Mouse (Mus musculus) C2C12 (cell line): Measurements from ENCODE around the gene Gtf2ird1. TPM values are rescaled to one million over a fixed set of nuclear protein-coding genes. Genes with fewer than 3 reads are reported as not detected.
"Not testable (repeated sequence)": the region's sequence is repeated elsewhere in the genome, so short reads cannot be mapped to it uniquely, and the experiment has no call there.

Source experiments
- H3K27me3 ChIP-seq: one replicate; pipeline ENCODE4 v1.6.1; 2011; ENCODE audit not compliant: control insufficient read depth, insufficient read depth, insufficient read length
- H3K36me3 ChIP-seq: one replicate; pipeline ENCODE4 v1.6.1; 2011; ENCODE audit not compliant: control insufficient read depth, insufficient read depth
- H3K4me3 ChIP-seq: one replicate; pipeline ENCODE4 v1.5.1; 2011; ENCODE audit warnings: mild to moderate bottlenecking, control low read depth; ENCODE audit not compliant: poor library complexity, insufficient read depth, severe bottlenecking
- H3K79me2 ChIP-seq: one replicate; pipeline ENCODE4 v1.6.1; 2011; ENCODE audit not compliant: control insufficient read depth, insufficient read depth
- H3K79me3 ChIP-seq: one replicate; pipeline ENCODE4 v1.6.1; 2011; ENCODE audit warnings: low read depth, control low read depth
- H3ac ChIP-seq: one replicate; pipeline ENCODE3; 2011; ENCODE audit warnings: low read depth; ENCODE audit not compliant: control insufficient read depth, insufficient read length
- CEBPB ChIP-seq: IDR thresholded peaks from one replicate; pipeline ENCODE4 v1.6.1; 2011; ENCODE audit warnings: low read depth, mild to moderate bottlenecking, control low read depth, moderate library complexity
- CTCF ChIP-seq: IDR thresholded peaks from one replicate; pipeline ENCODE4 v1.5.1; 2011; ENCODE audit not compliant: control insufficient read depth, insufficient read depth, insufficient read length
- FOSL1 ChIP-seq: IDR thresholded peaks from one replicate; pipeline ENCODE4 v1.8.0; 2011; ENCODE audit warnings: mild to moderate bottlenecking, low read length; ENCODE audit not compliant: poor library complexity, insufficient read depth, severe bottlenecking
- MAX ChIP-seq: IDR thresholded peaks from one replicate; pipeline ENCODE4 v1.6.1; 2011; ENCODE audit warnings: mild to moderate bottlenecking, control low read depth
- MYOD1 ChIP-seq: IDR thresholded peaks from one replicate; pipeline ENCODE4 v1.6.1; 2011; ENCODE audit warnings: low read depth; ENCODE audit not compliant: control insufficient read depth, insufficient read length
- MYOG ChIP-seq: IDR thresholded peaks from one replicate; pipeline ENCODE4 v1.6.1; 2011; ENCODE audit not compliant: control insufficient read depth, insufficient read length; ENCODE audit errors: extremely low read depth
- USF1 ChIP-seq: IDR thresholded peaks from one replicate; pipeline ENCODE4 v1.6.1; 2011; ENCODE audit warnings: low read depth, mild to moderate bottlenecking, control low read depth, moderate library complexity
- polyA plus RNA-seq: library from polyadenylated mRNA; unstranded; fragments of >200 nt; fragmentation: generic; extraction: Trizol; gene quantifications from one replicate; pipeline ENCODE4 v1.2.1, GENCODE M21; 2012; ENCODE audit warnings: missing spikeins

The Gtf2ird1 gene
- polyA plus RNA-seq, 1 experiment: 48.6 TPM

DNA sequence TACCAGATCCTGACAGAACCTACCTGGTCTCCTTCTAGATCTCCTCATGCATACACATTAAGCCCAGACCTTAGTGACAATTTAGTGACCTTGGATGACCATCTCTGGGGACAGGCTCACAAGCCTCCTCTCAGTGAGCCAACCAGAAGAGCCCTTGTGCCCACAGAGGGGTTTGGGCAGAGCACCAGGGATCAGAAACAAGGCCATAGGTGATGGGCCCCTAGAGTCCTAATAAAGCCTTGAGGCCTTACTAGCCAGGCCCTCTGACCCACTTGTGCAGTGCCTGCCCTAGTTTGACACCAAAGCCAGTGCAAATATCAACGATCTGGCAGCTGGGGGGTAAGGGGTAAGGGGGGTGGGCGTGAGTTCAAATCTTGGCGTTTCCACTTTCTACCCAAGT lies 1.9 kb upstream of the Gtf2ird1 start:
- TF ChIP-seq MAX (no peak), FOSL1 (no peak)
- Histone ChIP-seq H3K79me3 (peaks cover 26% of the 10 kb centered on the region), H3ac (no peak overlapping the region), H3K79me2 (peaks cover 32% of the 10 kb centered on the region), H3K27me3 (no peaks in the 10 kb centered on the region), H3K36me3 (no peaks in the 10 kb centered on the region), H3K4me3 (no peak overlapping the region)

DNA sequence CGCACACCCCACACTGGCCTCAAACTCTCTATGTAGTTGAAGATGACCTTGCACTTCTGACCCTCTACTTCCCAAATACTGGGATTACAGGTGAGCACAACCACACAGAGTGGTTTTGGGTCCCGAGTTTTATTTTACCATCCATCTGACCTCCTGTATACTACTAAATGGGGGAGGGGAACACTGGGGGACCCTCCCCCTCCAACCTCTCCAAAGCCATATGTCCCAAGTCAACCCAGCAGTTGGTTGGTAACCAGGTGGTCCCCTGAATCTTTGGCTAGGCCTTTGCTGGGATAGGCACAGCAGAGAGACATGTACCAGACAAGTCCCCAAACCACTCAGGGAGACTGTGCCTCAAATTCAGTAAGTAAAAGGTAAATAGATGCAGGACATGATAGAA lies 855 bp upstream of the Gtf2ird1 start:
- H3K4me3 ChIP-seq: no peak overlapping the region
- H3K36me3 ChIP-seq: no peaks in the 10 kb centered on the region
- H3K79me3 ChIP-seq: peaks cover 35% of the 10 kb centered on the region
- H3K27me3 ChIP-seq: no peaks in the 10 kb centered on the region
- peaks cover 42% of the 10 kb centered on the region for H3K79me2 ChIP-seq
- TF ChIP-seq MYOD1: no peak
- no peak for TF ChIP-seq FOSL1
- TF ChIP-seq CEBPB: no peak
- no peak for TF ChIP-seq MYOG
- TF ChIP-seq MAX: no peak
- TF ChIP-seq CTCF: no peak
- TF ChIP-seq USF1: no peak
- no peak overlapping the region for H3ac ChIP-seq

DNA sequence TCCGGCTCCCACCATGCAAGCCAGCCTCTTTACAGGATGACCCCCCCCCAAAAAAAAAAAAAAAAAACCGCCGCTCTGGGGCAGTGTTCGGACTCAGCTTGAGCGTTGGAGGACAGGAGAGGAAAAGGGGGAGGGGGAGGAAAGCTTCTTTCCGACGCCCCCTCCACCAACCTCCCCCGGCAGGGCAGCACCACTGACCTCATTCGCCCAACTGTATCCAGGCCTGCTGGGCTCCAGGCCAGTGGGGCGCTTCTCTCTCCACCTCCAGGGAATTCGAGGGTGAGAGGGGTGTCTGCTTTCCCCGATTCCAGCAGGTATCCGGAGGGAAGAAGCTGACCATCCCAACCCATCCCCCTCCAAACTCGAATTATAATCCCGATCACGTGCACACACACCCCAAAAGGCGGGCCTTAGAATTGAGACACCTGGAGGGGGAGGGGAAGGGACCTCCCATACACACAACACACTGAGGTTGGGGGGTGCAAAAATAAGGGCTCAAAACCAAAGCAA lies 547 bp downstream of the Gtf2ird1 start:
- Histone ChIP-seq H3K4me3 (peak overlapping the region; percentile 69), H3K79me2 (peaks cover 56% of the 10 kb centered on the region), H3K79me3 (peaks cover 49% of the 10 kb centered on the region), H3K27me3 (no peaks in the 10 kb centered on the region), H3ac (peak overlapping the region; percentile 75), H3K36me3 (no peaks in the 10 kb centered on the region)
- TF ChIP-seq CTCF: no peak
- peak; percentile 23 for TF ChIP-seq MAX
- no peak for TF ChIP-seq FOSL1
- no peak for TF ChIP-seq MYOD1
- no peak for TF ChIP-seq MYOG
- peak; percentile 85 for TF ChIP-seq USF1
- no peak for TF ChIP-seq CEBPB

DNA sequence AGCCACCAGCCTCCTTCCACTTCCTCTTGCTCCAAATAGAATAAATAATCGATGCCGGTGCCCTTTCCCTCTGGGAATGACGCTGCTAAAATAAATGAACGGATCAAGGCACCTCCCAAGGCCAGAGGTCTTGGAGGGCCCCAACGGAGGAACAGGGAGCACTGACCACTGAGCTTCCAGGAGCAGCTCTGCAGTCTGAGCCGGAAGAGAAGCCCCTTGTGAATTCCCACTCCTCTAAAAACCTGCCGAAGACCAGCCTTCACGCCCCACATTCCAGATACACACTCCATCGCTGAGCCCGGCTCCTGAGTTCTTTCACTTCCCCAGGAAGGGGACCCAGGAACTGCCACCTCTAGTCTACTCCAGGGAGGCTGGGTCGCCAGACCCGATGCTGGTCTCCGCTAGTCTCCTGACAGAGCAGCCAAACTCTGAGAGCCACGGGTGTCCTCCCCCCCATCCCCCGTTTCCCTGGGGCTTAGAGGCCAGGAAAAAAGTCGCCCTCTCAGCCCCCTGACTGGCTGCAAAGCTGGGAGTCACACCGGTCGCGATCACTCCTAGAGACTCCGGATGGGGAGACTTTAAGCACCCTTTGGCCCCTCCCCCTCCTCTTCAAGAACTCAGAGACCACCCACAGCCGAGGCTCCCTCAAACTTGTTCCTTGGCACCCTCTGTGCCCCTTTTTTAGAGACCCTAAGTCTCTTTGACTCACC lies 1.2 kb downstream of the Gtf2ird1 start:
- TF ChIP-seq MYOG (no peak), FOSL1 (no peak), MAX (no peak), USF1 (no peak), CTCF (no peak), MYOD1 (no peak), CEBPB (no peak)
- H3ac ChIP-seq: peak overlapping the region; percentile 75
- H3K79me3 ChIP-seq: peaks cover 55% of the 10 kb centered on the region
- peaks cover 62% of the 10 kb centered on the region for H3K79me2 ChIP-seq
- no peaks in the 10 kb centered on the region for H3K36me3 ChIP-seq
- no peaks in the 10 kb centered on the region for H3K27me3 ChIP-seq
- peak overlapping the region; percentile 69 for H3K4me3 ChIP-seq

DNA sequence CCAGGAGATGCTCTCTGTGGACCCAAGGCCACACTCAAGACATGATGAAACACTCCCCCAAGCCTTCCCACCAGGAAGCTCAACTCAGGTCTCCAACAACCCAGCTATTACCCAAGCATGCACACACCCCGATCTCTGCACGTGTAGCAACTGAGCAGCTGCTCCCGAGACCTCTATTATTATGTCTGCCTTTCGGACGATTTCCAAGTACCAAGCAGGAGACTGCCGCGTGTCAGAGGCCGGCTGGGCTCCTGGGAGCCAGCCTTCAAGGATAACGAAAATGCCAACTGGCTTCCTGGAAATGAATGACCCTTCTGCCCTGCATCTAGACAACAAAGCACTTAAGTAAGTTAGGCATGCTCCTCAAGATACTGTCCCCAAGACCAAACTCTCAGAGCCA lies 2.1 kb downstream of the Gtf2ird1 start:
- H3ac ChIP-seq: no peak overlapping the region
- H3K27me3 ChIP-seq: no peaks in the 10 kb centered on the region
- peaks cover 64% of the 10 kb centered on the region for H3K79me3 ChIP-seq
- H3K79me2 ChIP-seq: peaks cover 72% of the 10 kb centered on the region
- TF ChIP-seq CTCF: no peak
- no peak for TF ChIP-seq USF1
- H3K36me3 ChIP-seq: no peaks in the 10 kb centered on the region
- H3K4me3 ChIP-seq: no peak overlapping the region

DNA sequence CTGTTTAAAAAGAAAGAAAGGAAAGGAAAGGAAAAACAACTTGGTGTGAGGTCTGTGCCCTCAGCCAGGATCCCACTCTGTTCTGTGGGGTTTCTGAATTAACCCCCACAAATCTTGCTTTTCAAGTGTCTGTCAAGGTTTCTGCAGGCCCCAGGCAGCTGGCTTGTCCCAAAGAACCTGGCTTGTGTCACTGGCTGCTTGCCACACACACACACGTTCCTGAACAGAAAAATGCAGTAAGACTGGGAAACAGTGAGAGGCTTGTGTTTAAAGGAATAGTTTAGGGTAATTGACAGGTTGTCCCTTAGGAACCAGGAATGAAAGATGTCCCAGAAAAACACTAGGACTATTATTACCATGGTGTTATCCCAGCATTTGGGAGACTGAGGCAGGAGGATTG lies 2.9 kb downstream of the Gtf2ird1 start:
- no peak overlapping the region for H3ac ChIP-seq
- no peak overlapping the region for H3K4me3 ChIP-seq
- H3K27me3 ChIP-seq: no peaks in the 10 kb centered on the region
- TF ChIP-seq MYOG (no peak), MYOD1 (no peak), FOSL1 (no peak), CEBPB (no peak), CTCF (no peak), USF1 (no peak), MAX (no peak)
- H3K79me2 ChIP-seq: peaks cover 77% of the 10 kb centered on the region
- peaks cover 67% of the 10 kb centered on the region for H3K79me3 ChIP-seq
- H3K36me3 ChIP-seq: no peaks in the 10 kb centered on the region

DNA sequence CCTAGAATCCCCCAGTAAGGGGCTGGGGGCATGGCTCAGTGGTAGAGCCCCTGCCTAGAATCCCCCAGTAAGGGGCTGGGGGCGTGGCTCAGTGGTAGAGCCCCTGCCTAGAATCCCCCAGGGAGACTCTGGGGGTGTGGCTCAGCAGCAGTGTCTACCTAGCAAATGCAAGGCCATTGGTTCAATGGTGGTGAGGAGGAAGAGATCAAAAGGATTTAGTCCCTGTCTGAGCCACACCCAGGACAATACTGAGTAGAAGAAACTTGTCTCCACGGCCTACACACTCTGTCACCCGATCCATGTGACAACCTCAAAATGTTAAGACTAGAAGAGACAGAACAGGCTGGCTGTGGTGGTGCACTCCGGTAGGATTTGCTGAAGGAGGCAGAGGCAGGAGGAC lies 9.8 kb downstream of the Gtf2ird1 start:
- H3K36me3 ChIP-seq, H3K4me3 ChIP-seq, H3K27me3 ChIP-seq, H3ac ChIP-seq: not testable (repeated sequence)
- Histone ChIP-seq H3K79me3 (peaks cover 86% of the 10 kb centered on the region), H3K79me2 (peaks cover 97% of the 10 kb centered on the region)
